Mouse (Mus musculus) intestine, postnatal 0 days (tissue): Measurements from ENCODE around the gene Lmx1a. TPM values are rescaled to one million over a fixed set of nuclear protein-coding genes. Genes with fewer than 3 reads are reported as not detected.
A peak's percentile ranks its signal among the peaks of the same experiment; 100 is the strongest.

Source experiments
- ATAC-seq: fragments of 200-750 bp; cut with Nextera tagmentation; 2 replicates; pipeline ENCODE4 v1.8.0; 2017; ENCODE audit warnings: mild to moderate bottlenecking, moderate TSS enrichment, moderate library complexity
- H3K27ac ChIP-seq: fragments of 300-500 bp; sonication (generic); 2 replicates; pipeline ENCODE4 v1.5.1; 2014; ENCODE audit warnings: mild to moderate bottlenecking, low read depth, low read length, moderate library complexity
- H3K27me3 ChIP-seq: fragments of 300-500 bp; sonication (generic); replicated peaks from 2 replicates; pipeline ENCODE4 v1.6.1; 2014; ENCODE audit warnings: low read length, mixed read lengths; ENCODE audit not compliant: control insufficient read depth, insufficient read depth
- H3K36me3 ChIP-seq: fragments of 300-500 bp; sonication (generic); 2 replicates; pipeline ENCODE4 v1.6.1; 2014; ENCODE audit warnings: mild to moderate bottlenecking, moderate library complexity; ENCODE audit not compliant: control insufficient read depth, insufficient read depth
- H3K4me1 ChIP-seq: fragments of 300-500 bp; sonication (generic); replicated peaks from 2 replicates; pipeline ENCODE4 v1.6.1; 2014; ENCODE audit warnings: antibody characterized with exemption, low read length, mixed read lengths; ENCODE audit not compliant: control insufficient read depth, insufficient read depth
- H3K4me2 ChIP-seq: fragments of 300-500 bp; sonication (generic); replicated peaks from 2 replicates; pipeline ENCODE4 v1.6.1; 2014; ENCODE audit warnings: low read depth, mild to moderate bottlenecking, moderate library complexity
- H3K4me3 ChIP-seq: fragments of 300-500 bp; sonication (generic); 2 replicates; pipeline ENCODE4 v1.5.1; 2014; ENCODE audit warnings: low read depth, low read length
- H3K9ac ChIP-seq: fragments of 300-500 bp; sonication (generic); 2 replicates; pipeline ENCODE4 v1.6.1; 2014; ENCODE audit warnings: mild to moderate bottlenecking, low read depth, low read length
- H3K9me3 ChIP-seq: fragments of 300-500 bp; sonication (generic); 2 replicates; pipeline ENCODE4 v1.6.1; 2016; ENCODE audit warnings: mixed run types; ENCODE audit not compliant: control insufficient read depth
- CTCF ChIP-seq: sonication (generic); IDR thresholded peaks from 2 replicates; pipeline ENCODE4 v1.5.1; 2016; ENCODE audit warnings: low read depth, mild to moderate bottlenecking, control low read depth, antibody characterized with exemption, moderate library complexity
- WGBS: fragments of 180-500 bp; shearing (Covaris S2); extraction: QIAGEN DNeasy Blood & Tissue Kit; methylation state at CpG from one replicate; pipeline ENCODE4 v1.1.7; 2014; 5-methylcytosine and 5-hydroxymethylcytosine counted together
- polyA plus RNA-seq: library from polyadenylated mRNA; unstranded; fragments of >200 nt; fragmentation: Nextera tagmentation; extraction: Ambion mirVana; gene quantifications from 2 replicates; pipeline ENCODE4 v1.2.1, GENCODE M21; 2015

Gene Lmx1a
- polyA plus RNA-seq, 1 experiment from 2014 or later: 0.27 TPM

DNA sequence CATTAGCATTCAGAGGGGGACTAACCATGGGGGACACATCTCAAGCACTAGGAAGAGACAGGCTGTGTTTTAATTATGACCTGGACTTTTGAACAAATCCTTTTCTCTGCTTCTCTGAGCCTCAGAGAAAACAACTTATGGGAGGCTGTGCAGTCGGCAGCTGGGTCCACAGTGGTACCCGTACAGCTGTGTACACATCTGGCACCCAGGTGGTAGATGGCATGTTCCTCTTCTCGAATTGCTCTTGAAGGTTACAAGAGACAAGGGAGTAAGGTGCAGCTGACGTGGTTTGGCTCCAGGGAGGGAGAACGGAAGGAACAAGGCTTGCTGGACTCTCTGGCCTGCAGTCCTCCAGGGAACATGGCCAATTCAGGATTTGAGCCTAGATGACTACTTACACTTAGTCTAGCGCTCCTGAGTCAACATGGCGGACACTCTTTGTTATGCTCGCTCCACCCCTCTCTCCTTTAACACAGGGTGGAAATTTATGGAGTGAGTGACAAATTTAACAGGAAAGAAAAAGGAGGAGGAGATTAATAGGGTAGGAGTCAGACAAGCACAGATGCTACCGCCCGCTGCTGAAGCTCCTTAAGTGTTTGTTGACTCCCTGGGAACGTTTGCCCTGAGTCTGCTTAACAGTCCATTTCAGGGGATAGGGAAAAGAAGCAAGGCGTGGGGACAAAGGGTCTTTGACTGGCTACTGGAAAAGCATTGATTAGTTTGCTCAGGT is 99.8 kb downstream of the Lmx1a start:
- H3K4me1 ChIP-seq: no peaks in the 10 kb centered on the region
- WGBS: 51% methylated on average over 12 of the region's 12 CpGs
- H3K4me3 ChIP-seq: no peak overlapping the region
- H3K4me2 ChIP-seq: no peak overlapping the region
- H3K27ac ChIP-seq: no peak overlapping the region
- no peak for TF ChIP-seq CTCF
- no peaks in the 10 kb centered on the region for H3K9me3 ChIP-seq
- no peaks in the 10 kb centered on the region for H3K36me3 ChIP-seq
- no peak for ATAC-seq
- no peaks in the 10 kb centered on the region for H3K27me3 ChIP-seq
- H3K9ac ChIP-seq: no peak overlapping the region

DNA sequence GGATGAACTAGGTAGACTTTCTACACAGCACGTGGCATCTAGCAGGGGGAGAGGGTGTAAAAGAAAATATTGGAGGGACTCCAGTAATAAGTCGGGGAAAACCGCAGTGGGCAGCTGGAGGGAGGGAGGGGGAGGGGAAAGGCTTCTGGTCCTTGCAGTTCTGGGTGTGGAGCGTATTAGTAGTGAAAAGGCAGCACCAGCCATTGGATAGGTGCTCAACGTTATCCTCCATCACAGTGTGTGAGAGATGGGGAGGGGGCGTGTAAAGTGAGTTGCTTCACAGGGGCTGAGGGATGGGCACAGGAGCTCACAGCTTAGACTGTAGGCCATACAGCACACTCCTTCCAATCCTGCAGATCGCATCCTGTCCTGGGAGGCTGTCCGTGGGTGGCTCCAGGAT is 100.4 kb downstream of the Lmx1a start:
- WGBS: 50% methylated on average over 8 of the region's 8 CpGs
- Histone ChIP-seq H3K4me3 (no peak overlapping the region), H3K27me3 (no peaks in the 10 kb centered on the region), H3K9ac (no peak overlapping the region), H3K4me2 (no peak overlapping the region), H3K36me3 (no peaks in the 10 kb centered on the region), H3K27ac (no peak overlapping the region), H3K4me1 (no peaks in the 10 kb centered on the region), H3K9me3 (no peaks in the 10 kb centered on the region)
- TF ChIP-seq CTCF: no peak
- no peak for ATAC-seq

DNA sequence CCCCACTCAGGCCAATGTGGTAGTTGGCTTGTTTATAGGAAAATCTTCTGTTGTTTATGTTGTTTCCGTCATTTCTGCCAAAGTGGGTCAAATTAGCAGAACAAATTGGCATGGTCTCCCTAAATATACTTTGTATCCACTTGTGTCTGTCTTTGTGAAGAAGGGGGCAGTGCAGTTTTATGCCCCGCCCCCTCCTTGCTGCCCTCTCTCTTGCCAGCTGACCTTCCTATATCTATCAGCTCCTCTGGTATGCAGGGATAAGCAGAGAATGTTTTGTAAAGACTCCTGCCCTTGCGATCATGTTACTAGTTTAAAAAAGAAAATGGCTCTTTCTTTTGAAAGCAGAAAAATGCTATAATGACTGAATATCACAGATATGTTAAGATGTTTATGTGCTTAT is 101.7 kb downstream of the Lmx1a start:
- ATAC-seq: no peak

DNA sequence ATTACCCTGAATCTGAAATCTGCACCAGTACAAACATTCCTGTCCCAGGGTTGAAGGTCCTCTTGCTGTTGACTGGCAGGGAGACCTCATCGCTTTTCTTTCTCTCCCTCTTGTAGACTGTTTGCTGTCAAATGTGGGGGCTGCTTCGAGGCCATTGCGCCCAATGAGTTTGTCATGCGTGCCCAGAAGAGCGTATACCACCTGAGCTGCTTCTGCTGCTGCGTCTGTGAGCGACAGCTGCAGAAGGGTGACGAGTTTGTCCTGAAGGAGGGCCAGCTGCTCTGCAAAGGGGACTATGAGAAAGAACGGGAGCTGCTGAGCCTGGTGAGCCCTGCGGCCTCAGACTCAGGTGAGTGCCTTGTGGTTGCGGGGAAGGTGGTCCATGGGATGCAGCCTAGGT is 102.2 kb downstream of the Lmx1a start:
- Histone ChIP-seq H3K9me3 (no peaks in the 10 kb centered on the region), H3K27ac (no peak overlapping the region), H3K4me1 (no peaks in the 10 kb centered on the region), H3K4me3 (no peak overlapping the region), H3K36me3 (no peaks in the 10 kb centered on the region), H3K27me3 (no peaks in the 10 kb centered on the region), H3K9ac (no peak overlapping the region), H3K4me2 (no peak overlapping the region)
- TF ChIP-seq CTCF: no peak
- no peak for ATAC-seq
- WGBS: 74% methylated on average over 11 of the region's 11 CpGs

More for the DNA sequence above, 101.7 kb downstream of the Lmx1a start:
- H3K27ac ChIP-seq: no peak overlapping the region
- no peak overlapping the region for H3K4me2 ChIP-seq
- H3K27me3 ChIP-seq: no peaks in the 10 kb centered on the region
- no peak overlapping the region for H3K4me3 ChIP-seq
- H3K4me1 ChIP-seq: no peaks in the 10 kb centered on the region
- no peaks in the 10 kb centered on the region for H3K9me3 ChIP-seq
- H3K36me3 ChIP-seq: no peaks in the 10 kb centered on the region
- no peak overlapping the region for H3K9ac ChIP-seq
- 58% methylated on average over 3 of the region's 3 CpGs for WGBS
- no peak for TF ChIP-seq CTCF

DNA sequence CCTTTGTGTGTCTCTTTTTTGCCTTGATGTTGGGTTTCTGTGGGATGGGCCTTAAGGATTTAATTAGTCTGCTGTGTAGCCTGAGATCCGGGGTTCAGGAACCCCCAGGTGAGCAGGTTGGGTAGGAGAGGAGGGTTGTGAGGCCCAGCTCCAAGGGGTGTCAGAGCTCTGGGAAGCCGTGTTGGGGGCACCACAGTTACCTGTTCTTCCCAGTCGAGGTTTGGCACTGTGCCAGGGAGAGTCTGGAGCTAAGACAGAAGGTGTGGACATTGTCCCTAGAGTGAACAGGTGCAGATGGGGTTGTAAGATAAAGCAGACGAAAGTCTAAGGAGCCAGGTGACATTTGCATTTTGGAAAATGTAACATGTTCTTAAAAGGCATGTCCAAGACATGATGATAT is 112.9 kb downstream of the Lmx1a start:
- Histone ChIP-seq H3K9me3 (no peaks in the 10 kb centered on the region), H3K27ac (no peak overlapping the region), H3K36me3 (no peaks in the 10 kb centered on the region), H3K9ac (no peak overlapping the region), H3K4me2 (no peak overlapping the region), H3K4me1 (no peaks in the 10 kb centered on the region), H3K4me3 (no peak overlapping the region), H3K27me3 (peaks cover 10% of the 10 kb centered on the region)
- no peak for TF ChIP-seq CTCF
- ATAC-seq: no peak
- WGBS: 30% methylated on average over 4 of the region's 4 CpGs

DNA sequence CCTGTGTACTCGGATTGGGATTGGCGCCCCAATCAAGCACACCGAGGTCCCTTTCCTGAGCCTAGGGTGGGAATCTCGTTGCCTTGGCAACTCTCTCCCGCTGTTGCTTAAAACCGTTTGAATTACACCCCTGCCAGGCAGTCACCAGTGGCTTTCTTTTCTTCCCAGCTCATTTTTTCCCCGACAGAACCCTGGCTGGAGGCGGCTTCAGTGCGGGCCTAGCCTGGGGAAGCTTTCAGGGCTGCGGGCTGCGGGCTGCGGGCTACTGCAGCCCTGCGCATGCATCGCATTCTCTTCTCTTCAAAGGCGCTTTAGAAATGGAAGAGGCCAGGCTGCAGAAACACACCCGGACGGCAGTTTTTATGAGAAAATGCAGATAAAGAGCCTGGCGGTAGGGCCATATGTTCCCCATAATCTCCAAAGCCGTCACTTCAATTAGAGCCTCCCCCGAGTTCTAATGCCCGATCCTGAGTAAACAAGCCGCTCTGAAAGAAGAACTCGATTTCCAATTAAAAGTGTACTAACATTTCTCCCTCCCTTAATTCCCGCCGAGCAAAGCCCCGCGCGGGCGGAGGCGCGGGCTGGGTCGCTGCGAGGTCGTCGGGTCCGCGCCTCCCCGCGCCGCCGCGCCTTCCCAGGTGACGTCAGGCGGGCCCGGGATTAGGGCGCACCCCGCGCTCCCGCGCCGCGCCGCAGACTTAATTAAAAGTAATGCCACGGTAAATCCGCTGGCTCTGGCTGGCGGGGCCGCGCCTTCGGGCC is 113.7 kb downstream of the Lmx1a start:
- peak overlapping the region; percentile 45 for H3K4me3 ChIP-seq
- H3K36me3 ChIP-seq: no peaks in the 10 kb centered on the region
- peak; percentile 47 for ATAC-seq
- TF ChIP-seq CTCF: no peak
- H3K4me2 ChIP-seq: peak overlapping the region; percentile 83
- 1% methylated on average over 56 of the region's 59 CpGs for WGBS
- no peak overlapping the region for H3K27ac ChIP-seq
- no peak overlapping the region for H3K9ac ChIP-seq
- no peaks in the 10 kb centered on the region for H3K4me1 ChIP-seq
- no peaks in the 10 kb centered on the region for H3K9me3 ChIP-seq
- H3K27me3 ChIP-seq: peaks cover 10% of the 10 kb centered on the region
